Mouse (Mus musculus) heart, embryonic 11.5 days (tissue): ENCODE measurements at regions not wholly inside any gene's neighbourhood (a gene's known extent, or its start where the extent isn't known, plus 50 kb on each side); places are given as distances from the start of the nearest gene placed in this dataset.

Experiments
- ATAC-seq: fragments of 200-750 bp; cut with Nextera tagmentation; replicated peaks from 2 replicates; pipeline ENCODE4 v1.8.0; 2017; ENCODE audit warnings: moderate library complexity; ENCODE audit not compliant: insufficient number of reproducible peaks, low FRiP score, low TSS enrichment
- H3K27ac ChIP-seq: fragments of 300-500 bp; sonication (generic); 2 replicates; pipeline ENCODE4 v1.5.1; 2014; ENCODE audit warnings: mild to moderate bottlenecking, low read depth, low read length
- H3K27me3 ChIP-seq: fragments of 300-500 bp; sonication (generic); 2 replicates; pipeline ENCODE4 v1.6.1; 2014; ENCODE audit warnings: mild to moderate bottlenecking, low read length, mixed read lengths; ENCODE audit not compliant: control insufficient read depth, insufficient read depth
- H3K36me3 ChIP-seq: fragments of 300-500 bp; sonication (generic); 2 replicates; pipeline ENCODE4 v1.6.1; 2014; ENCODE audit warnings: mild to moderate bottlenecking, low read length, moderate library complexity, mixed read lengths; ENCODE audit not compliant: control insufficient read depth, insufficient read depth
- H3K4me1 ChIP-seq: fragments of 300-500 bp; sonication (generic); 2 replicates; pipeline ENCODE4 v1.6.1; 2014; ENCODE audit warnings: low read length; ENCODE audit not compliant: control insufficient read depth, insufficient read depth
- H3K4me2 ChIP-seq: fragments of 300-500 bp; sonication (generic); 2 replicates; pipeline ENCODE4 v1.6.1; 2014; ENCODE audit warnings: mild to moderate bottlenecking, moderate library complexity
- H3K4me3 ChIP-seq: fragments of 300-500 bp; sonication (generic); 2 replicates; pipeline ENCODE4 v1.5.1; 2014; ENCODE audit warnings: low read depth, low read length
- H3K9ac ChIP-seq: fragments of 300-500 bp; sonication (generic); 2 replicates; pipeline ENCODE4 v1.6.1; 2014; ENCODE audit warnings: mild to moderate bottlenecking, low read depth, low read length, moderate library complexity
- H3K9me3 ChIP-seq: fragments of 300-500 bp; sonication (generic); replicated peaks from 2 replicates; pipeline ENCODE4 v1.6.1; 2016; ENCODE audit warnings: low read length; ENCODE audit not compliant: control insufficient read depth
- WGBS: fragments of 180-500 bp; shearing (Covaris S2); extraction: QIAGEN DNeasy Blood & Tissue Kit; methylation state at CpG from one replicate; pipeline ENCODE4 v1.1.7; 2014; ENCODE audit not compliant: insufficient replicate concordance; 5-methylcytosine and 5-hydroxymethylcytosine counted together

- Histone ChIP-seq H3K4me2 (no peak overlapping the region), H3K27ac (no peak overlapping the region), H3K4me1 (no peaks in the 10 kb centered on the region), H3K36me3 (no peaks in the 10 kb centered on the region), H3K9me3 (no peaks in the 10 kb centered on the region), H3K9ac (no peak overlapping the region), H3K27me3 (no peaks in the 10 kb centered on the region), H3K4me3 (no peak overlapping the region)
- WGBS, result 78% methylated on average over 2 of the region's 2 CpGs
- no peak for ATAC-seq
Measured at GRCm38 (mm10) chr2:137343736-137344135, 227.3 kb upstream of the Jag1 start.

GRCm38 (mm10) chr2:137329995-137330394 is 213.6 kb upstream of the Jag1 start:
- Histone ChIP-seq H3K4me2 (no peak overlapping the region), H3K27me3 (no peaks in the 10 kb centered on the region), H3K36me3 (no peaks in the 10 kb centered on the region), H3K4me3 (no peak overlapping the region), H3K4me1 (no peaks in the 10 kb centered on the region), H3K9me3 (no peaks in the 10 kb centered on the region), H3K9ac (no peak overlapping the region), H3K27ac (no peak overlapping the region)
- ATAC-seq, result no peak
- 91% methylated on average over 8 of the region's 8 CpGs for WGBS

- Histone ChIP-seq H3K4me3 (no peak overlapping the region), H3K27ac (no peak overlapping the region), H3K9me3 (no peaks in the 10 kb centered on the region), H3K4me2 (no peak overlapping the region), H3K9ac (no peak overlapping the region), H3K27me3 (no peaks in the 10 kb centered on the region), H3K4me1 (no peaks in the 10 kb centered on the region), H3K36me3 (no peaks in the 10 kb centered on the region)
- 37% methylated on average over 5 of the region's 5 CpGs for WGBS
- no peak for ATAC-seq
Measured at GRCm38 (mm10) chr2:137323445-137323844, 207.0 kb upstream of the Jag1 start.

- Histone ChIP-seq H3K27ac (no peak overlapping the region), H3K9ac (no peak overlapping the region)
- WGBS, result 77% methylated on average over 4 of the region's 4 CpGs
Measured at GRCm38 (mm10) chr2:137310511-137310910, 194.1 kb upstream of the Jag1 start.

GRCm38 (mm10) chr2:137308116-137308515 is 191.7 kb upstream of the Jag1 start:
- no peak overlapping the region for H3K4me2 ChIP-seq
- no peaks in the 10 kb centered on the region for H3K36me3 ChIP-seq
- 69% methylated on average over 9 of the region's 9 CpGs for WGBS
- H3K9ac ChIP-seq, result no peak overlapping the region
- no peak overlapping the region for H3K4me3 ChIP-seq
- no peaks in the 10 kb centered on the region for H3K9me3 ChIP-seq
- no peaks in the 10 kb centered on the region for H3K4me1 ChIP-seq
- H3K27ac ChIP-seq, result no peak overlapping the region
- no peak for ATAC-seq
- H3K27me3 ChIP-seq, result no peaks in the 10 kb centered on the region

More at GRCm38 (mm10) chr2:137310511-137310910, 194.1 kb upstream of the Jag1 start:
- H3K4me3 ChIP-seq, result no peak overlapping the region
- no peaks in the 10 kb centered on the region for H3K9me3 ChIP-seq
- no peaks in the 10 kb centered on the region for H3K27me3 ChIP-seq
- no peaks in the 10 kb centered on the region for H3K4me1 ChIP-seq
- no peaks in the 10 kb centered on the region for H3K36me3 ChIP-seq
- no peak for ATAC-seq
- no peak overlapping the region for H3K4me2 ChIP-seq

- no peaks in the 10 kb centered on the region for H3K4me1 ChIP-seq
- no peak overlapping the region for H3K4me3 ChIP-seq
- no peaks in the 10 kb centered on the region for H3K36me3 ChIP-seq
- no peak for ATAC-seq
- no peak overlapping the region for H3K4me2 ChIP-seq
- WGBS, result 77% methylated on average over 4 of the region's 4 CpGs
- no peaks in the 10 kb centered on the region for H3K9me3 ChIP-seq
- no peak overlapping the region for H3K9ac ChIP-seq
- H3K27ac ChIP-seq, result no peak overlapping the region
- H3K27me3 ChIP-seq, result no peaks in the 10 kb centered on the region
Measured at GRCm38 (mm10) chr2:137301474-137302267, 185.2 kb upstream of the Jag1 start.

- no peak overlapping the region for H3K27ac ChIP-seq
- no peak overlapping the region for H3K9ac ChIP-seq
- H3K4me1 ChIP-seq, result no peaks in the 10 kb centered on the region
- no peaks in the 10 kb centered on the region for H3K27me3 ChIP-seq
- H3K4me3 ChIP-seq, result no peak overlapping the region
- ATAC-seq, result no peak
- H3K4me2 ChIP-seq, result no peak overlapping the region
- no peaks in the 10 kb centered on the region for H3K9me3 ChIP-seq
- WGBS, result 78% methylated on average over 3 of the region's 3 CpGs
- H3K36me3 ChIP-seq, result no peaks in the 10 kb centered on the region
Measured at GRCm38 (mm10) chr2:137289231-137289630, 172.8 kb upstream of the Jag1 start.

- ATAC-seq, result no peak
- Histone ChIP-seq H3K4me3 (no peak overlapping the region), H3K27ac (no peak overlapping the region), H3K36me3 (no peaks in the 10 kb centered on the region), H3K9ac (no peak overlapping the region), H3K9me3 (no peaks in the 10 kb centered on the region), H3K4me2 (no peak overlapping the region), H3K27me3 (no peaks in the 10 kb centered on the region), H3K4me1 (no peaks in the 10 kb centered on the region)
- WGBS, result 55% methylated on average over 5 of the region's 5 CpGs
Measured at GRCm38 (mm10) chr2:137271575-137272180, 155.2 kb upstream of the Jag1 start.

GRCm38 (mm10) chr2:137262911-137263310 is 146.5 kb upstream of the Jag1 start:
- H3K9me3 ChIP-seq, result no peaks in the 10 kb centered on the region
- no peak overlapping the region for H3K4me2 ChIP-seq
- 72% methylated on average over 2 of the region's 2 CpGs for WGBS
- no peak overlapping the region for H3K27ac ChIP-seq
- no peaks in the 10 kb centered on the region for H3K27me3 ChIP-seq
- no peak for ATAC-seq
- no peaks in the 10 kb centered on the region for H3K36me3 ChIP-seq
- H3K9ac ChIP-seq, result no peak overlapping the region
- H3K4me3 ChIP-seq, result no peak overlapping the region
- no peaks in the 10 kb centered on the region for H3K4me1 ChIP-seq
